Mouse (Mus musculus): ENCODE measurements at regions not wholly inside any gene's neighbourhood (a gene's known extent, or its start where the extent isn't known, plus 50 kb on each side); places are given as distances from the start of the nearest gene placed in this dataset.

- ATAC-seq (replicated peaks; ENCODE audit: insufficient number of reproducible peaks, low FRiP score, low TSS enrichment), result no peak
- no peak overlapping the region for H3K4me2 ChIP-seq
- no peaks in the 10 kb centered on the region for H3K9me3 ChIP-seq (replicated peaks; ENCODE audit: control insufficient read depth, low read length)
- H3K4me3 ChIP-seq (ENCODE audit: low read depth, low read length), result no peak overlapping the region
- H3K27ac ChIP-seq (ENCODE audit: low read depth, low read length), result no peak overlapping the region
- H3K36me3 ChIP-seq (ENCODE audit: control insufficient read depth, insufficient read depth, low read length), result no peaks in the 10 kb centered on the region
- WGBS (ENCODE audit: insufficient replicate concordance), result 82% methylated on average over 4 of the region's 4 CpGs
- no peaks in the 10 kb centered on the region for H3K4me1 ChIP-seq (ENCODE audit: control insufficient read depth, insufficient read depth, low read length)
- H3K27me3 ChIP-seq (ENCODE audit: control insufficient read depth, insufficient read depth, low read length), result no peaks in the 10 kb centered on the region
- H3K9ac ChIP-seq (ENCODE audit: low read depth, low read length), result no peak overlapping the region
Observed at GRCm38 (mm10) chr17:65074878-65075277, 239.0 kb upstream of the 4930583I09Rik start.

GRCm38 (mm10) chr17:65071114-65071513 lies 235.2 kb upstream of the 4930583I09Rik start:
- Histone ChIP-seq H3K4me2 (no peak overlapping the region), H3K4me1 (ENCODE audit: control insufficient read depth, insufficient read depth, low read length) (no peaks in the 10 kb centered on the region), H3K9me3 (replicated peaks; ENCODE audit: control insufficient read depth, low read length) (no peaks in the 10 kb centered on the region), H3K9ac (ENCODE audit: low read depth, low read length) (no peak overlapping the region), H3K27ac (ENCODE audit: low read depth, low read length) (no peak overlapping the region), H3K27me3 (ENCODE audit: control insufficient read depth, insufficient read depth, low read length) (no peaks in the 10 kb centered on the region), H3K36me3 (ENCODE audit: control insufficient read depth, insufficient read depth, low read length) (no peaks in the 10 kb centered on the region), H3K4me3 (ENCODE audit: low read depth, low read length) (no peak overlapping the region)
- no peak for ATAC-seq (replicated peaks; ENCODE audit: insufficient number of reproducible peaks, low FRiP score, low TSS enrichment)
- WGBS (ENCODE audit: insufficient replicate concordance), result 44% methylated on average over 3 of the region's 3 CpGs

- Histone ChIP-seq H3K4me3 (ENCODE audit: low read depth, low read length) (no peak overlapping the region), H3K4me1 (ENCODE audit: control insufficient read depth, insufficient read depth, low read length) (no peaks in the 10 kb centered on the region), H3K27ac (ENCODE audit: low read depth, low read length) (no peak overlapping the region), H3K36me3 (ENCODE audit: control insufficient read depth, insufficient read depth, low read length) (no peaks in the 10 kb centered on the region), H3K9ac (ENCODE audit: low read depth, low read length) (no peak overlapping the region), H3K4me2 (no peak overlapping the region), H3K9me3 (replicated peaks; ENCODE audit: control insufficient read depth, low read length) (no peaks in the 10 kb centered on the region), H3K27me3 (ENCODE audit: control insufficient read depth, insufficient read depth, low read length) (no peaks in the 10 kb centered on the region)
- 60% methylated on average over 3 of the region's 3 CpGs for WGBS (ENCODE audit: insufficient replicate concordance)
- no peak for ATAC-seq (replicated peaks; ENCODE audit: insufficient number of reproducible peaks, low FRiP score, low TSS enrichment)
Observed at GRCm38 (mm10) chr17:65066135-65066534, 230.3 kb upstream of the 4930583I09Rik start.

GRCm38 (mm10) chr17:65056059-65056458 lies 220.2 kb upstream of the 4930583I09Rik start:
- H3K27ac ChIP-seq (ENCODE audit: low read depth, low read length), result no peak overlapping the region
- 76% methylated on average over 4 of the region's 4 CpGs for WGBS (ENCODE audit: insufficient replicate concordance)

GRCm38 (mm10) chr17:65049860-65050482 lies 214.1 kb upstream of the 4930583I09Rik start:
- no peaks in the 10 kb centered on the region for H3K4me1 ChIP-seq (ENCODE audit: control insufficient read depth, insufficient read depth, low read length)
- H3K27ac ChIP-seq (ENCODE audit: low read depth, low read length), result no peak overlapping the region
- H3K9ac ChIP-seq (ENCODE audit: low read depth, low read length), result no peak overlapping the region
- ATAC-seq (replicated peaks; ENCODE audit: insufficient number of reproducible peaks, low FRiP score, low TSS enrichment), result no peak
- 71% methylated on average over 7 of the region's 7 CpGs for WGBS (ENCODE audit: insufficient replicate concordance)
- H3K4me2 ChIP-seq, result no peak overlapping the region
- H3K27me3 ChIP-seq (ENCODE audit: control insufficient read depth, insufficient read depth, low read length), result no peaks in the 10 kb centered on the region
- H3K9me3 ChIP-seq (replicated peaks; ENCODE audit: control insufficient read depth, low read length), result no peaks in the 10 kb centered on the region
- no peak overlapping the region for H3K4me3 ChIP-seq (ENCODE audit: low read depth, low read length)
- no peaks in the 10 kb centered on the region for H3K36me3 ChIP-seq (ENCODE audit: control insufficient read depth, insufficient read depth, low read length)

More at GRCm38 (mm10) chr17:65056059-65056458, 220.2 kb upstream of the 4930583I09Rik start:
- Histone ChIP-seq H3K4me2 (no peak overlapping the region), H3K4me1 (ENCODE audit: control insufficient read depth, insufficient read depth, low read length) (no peaks in the 10 kb centered on the region), H3K9ac (ENCODE audit: low read depth, low read length) (no peak overlapping the region), H3K36me3 (ENCODE audit: control insufficient read depth, insufficient read depth, low read length) (no peaks in the 10 kb centered on the region), H3K9me3 (replicated peaks; ENCODE audit: control insufficient read depth, low read length) (no peaks in the 10 kb centered on the region), H3K27me3 (ENCODE audit: control insufficient read depth, insufficient read depth, low read length) (no peaks in the 10 kb centered on the region), H3K4me3 (ENCODE audit: low read depth, low read length) (no peak overlapping the region)
- ATAC-seq (replicated peaks; ENCODE audit: insufficient number of reproducible peaks, low FRiP score, low TSS enrichment), result no peak

- H3K9ac ChIP-seq (ENCODE audit: low read depth, low read length), result no peak overlapping the region
- no peak overlapping the region for H3K27ac ChIP-seq (ENCODE audit: low read depth, low read length)
- no peaks in the 10 kb centered on the region for H3K4me1 ChIP-seq (ENCODE audit: control insufficient read depth, insufficient read depth, low read length)
- no peaks in the 10 kb centered on the region for H3K36me3 ChIP-seq (ENCODE audit: control insufficient read depth, insufficient read depth, low read length)
- ATAC-seq (replicated peaks; ENCODE audit: insufficient number of reproducible peaks, low FRiP score, low TSS enrichment), result no peak
- no peak overlapping the region for H3K4me3 ChIP-seq (ENCODE audit: low read depth, low read length)
- no peaks in the 10 kb centered on the region for H3K9me3 ChIP-seq (replicated peaks; ENCODE audit: control insufficient read depth, low read length)
- H3K27me3 ChIP-seq (ENCODE audit: control insufficient read depth, insufficient read depth, low read length), result no peaks in the 10 kb centered on the region
- no peak overlapping the region for H3K4me2 ChIP-seq
- 72% methylated on average over 5 of the region's 5 CpGs for whole genome bisulfite sequencing (ENCODE audit: insufficient replicate concordance)
Observed at GRCm38 (mm10) chr17:65015731-65016130, 179.9 kb upstream of the 4930583I09Rik start.

GRCm38 (mm10) chr17:65014682-65015081 lies 178.8 kb upstream of the 4930583I09Rik start:
- no peak overlapping the region for H3K4me3 ChIP-seq (ENCODE audit: low read depth, low read length)
- no peaks in the 10 kb centered on the region for H3K36me3 ChIP-seq (ENCODE audit: control insufficient read depth, insufficient read depth, low read length)
- no peak overlapping the region for H3K27ac ChIP-seq (ENCODE audit: low read depth, low read length)
- no peaks in the 10 kb centered on the region for H3K4me1 ChIP-seq (ENCODE audit: control insufficient read depth, insufficient read depth, low read length)
- no peaks in the 10 kb centered on the region for H3K9me3 ChIP-seq (replicated peaks; ENCODE audit: control insufficient read depth, low read length)
- H3K9ac ChIP-seq (ENCODE audit: low read depth, low read length), result no peak overlapping the region
- H3K4me2 ChIP-seq, result no peak overlapping the region
- H3K27me3 ChIP-seq (ENCODE audit: control insufficient read depth, insufficient read depth, low read length), result no peaks in the 10 kb centered on the region
- no peak for ATAC-seq (replicated peaks; ENCODE audit: insufficient number of reproducible peaks, low FRiP score, low TSS enrichment)

- 66% methylated on average over 5 of the region's 5 CpGs for WGBS (ENCODE audit: insufficient replicate concordance)
Observed at GRCm38 (mm10) chr17:65000626-65001135, 164.8 kb upstream of the 4930583I09Rik start.

GRCm38 (mm10) chr17:64994483-64994882 lies 158.6 kb upstream of the 4930583I09Rik start:
- Histone ChIP-seq H3K4me1 (ENCODE audit: control insufficient read depth, insufficient read depth, low read length) (no peaks in the 10 kb centered on the region), H3K9me3 (replicated peaks; ENCODE audit: control insufficient read depth, low read length) (no peaks in the 10 kb centered on the region; the same call in 1 of the 2 replicates), H3K4me3 (ENCODE audit: low read depth, low read length) (no peak overlapping the region), H3K36me3 (ENCODE audit: control insufficient read depth, insufficient read depth, low read length) (no peaks in the 10 kb centered on the region), H3K4me2 (no peak overlapping the region), H3K27ac (ENCODE audit: low read depth, low read length) (no peak overlapping the region), H3K27me3 (ENCODE audit: control insufficient read depth, insufficient read depth, low read length) (no peaks in the 10 kb centered on the region), H3K9ac (ENCODE audit: low read depth, low read length) (no peak overlapping the region)
- 78% methylated on average over 10 of the region's 10 CpGs for WGBS (ENCODE audit: insufficient replicate concordance)
- no peak for ATAC-seq (replicated peaks; ENCODE audit: insufficient number of reproducible peaks, low FRiP score, low TSS enrichment)

More at GRCm38 (mm10) chr17:65000626-65001135, 164.8 kb upstream of the 4930583I09Rik start:
- Histone ChIP-seq H3K4me3 (ENCODE audit: low read depth, low read length) (no peak overlapping the region), H3K4me1 (ENCODE audit: control insufficient read depth, insufficient read depth, low read length) (no peaks in the 10 kb centered on the region), H3K36me3 (ENCODE audit: control insufficient read depth, insufficient read depth, low read length) (no peaks in the 10 kb centered on the region), H3K9me3 (replicated peaks; ENCODE audit: control insufficient read depth, low read length) (no peaks in the 10 kb centered on the region), H3K9ac (ENCODE audit: low read depth, low read length) (no peak overlapping the region), H3K27me3 (ENCODE audit: control insufficient read depth, insufficient read depth, low read length) (no peaks in the 10 kb centered on the region), H3K4me2 (no peak overlapping the region), H3K27ac (ENCODE audit: low read depth, low read length) (no peak overlapping the region)
- ATAC-seq (replicated peaks; ENCODE audit: insufficient number of reproducible peaks, low FRiP score, low TSS enrichment), result no peak
